Mouse (Mus musculus) cerebellum, adult 9-10 months (tissue): Measurements from ENCODE around the gene Kcnip4.

ENCODE experiments used
- DNase-seq: peaks from one replicate; pipeline ENCODE4 v3.0.0; 2022

Kcnip4 gene

GRCm38 (mm10) chr5:49524394-49525241, at the start of gene Kcnip4:
Gene Kcnip4 (minus strand): TSS chr5:49524907.
- peak; percentile 88 for DNase-seq

DNA sequence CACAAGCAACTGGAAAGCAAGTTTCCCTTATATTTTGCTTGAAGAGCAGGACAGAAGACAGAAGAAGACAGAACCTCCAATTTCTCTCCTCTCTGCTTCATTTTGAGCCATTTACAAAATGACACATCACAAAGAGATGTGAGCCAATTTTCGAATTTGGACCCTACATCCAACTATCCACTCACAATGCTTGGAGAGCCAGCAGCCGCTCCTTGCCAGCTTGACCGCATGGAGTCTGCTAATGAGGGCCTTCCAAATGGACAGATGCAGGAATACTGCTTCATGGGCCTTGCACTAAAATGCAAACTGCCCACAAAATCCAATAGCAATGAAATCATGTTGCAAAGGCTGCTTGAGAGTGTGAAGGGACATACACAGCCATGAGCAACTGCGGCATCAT, 47.2 kb upstream of the Kcnip4 start:
- DNase-seq: peak; percentile 77

DNA sequence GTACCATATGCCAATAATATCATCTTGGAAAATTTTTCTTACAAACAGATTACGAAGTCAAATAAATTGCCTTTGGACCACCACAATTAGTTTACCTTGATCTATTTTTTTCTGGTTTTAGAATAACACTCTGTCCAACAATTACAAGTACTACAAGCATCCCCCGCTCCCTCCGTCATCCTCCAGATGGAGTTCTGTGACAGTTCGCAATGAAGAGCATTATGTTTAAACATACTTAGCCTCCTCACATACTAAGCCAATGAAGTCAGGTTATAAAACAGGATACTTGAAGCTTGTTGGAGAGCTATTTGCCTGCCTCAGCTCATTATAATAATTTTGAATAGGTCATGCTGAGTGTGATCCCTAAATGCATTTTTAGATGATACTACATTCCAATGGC, 39.0 kb upstream of the Kcnip4 start:
- DNase-seq: no peak

DNA sequence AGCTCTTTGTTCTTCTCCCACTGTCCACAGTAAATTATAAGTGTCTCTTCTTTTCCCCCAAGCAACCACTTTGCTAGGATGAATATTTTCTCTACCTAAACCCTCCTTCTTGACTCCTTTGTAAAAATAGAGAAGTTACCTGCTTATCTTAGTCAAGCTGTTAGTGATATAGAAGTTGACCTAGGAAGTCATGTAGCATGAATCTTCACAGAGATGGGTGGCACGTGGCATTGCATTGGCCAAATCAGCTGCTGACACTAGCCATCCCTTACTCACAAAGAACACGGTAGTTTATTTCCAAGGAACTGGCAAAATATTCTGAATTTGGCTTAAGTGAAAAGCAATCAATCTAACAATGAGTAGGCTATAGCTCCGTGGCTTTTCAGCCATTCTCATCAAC, 32.7 kb upstream of the Kcnip4 start:
- no peak for DNase-seq

DNA sequence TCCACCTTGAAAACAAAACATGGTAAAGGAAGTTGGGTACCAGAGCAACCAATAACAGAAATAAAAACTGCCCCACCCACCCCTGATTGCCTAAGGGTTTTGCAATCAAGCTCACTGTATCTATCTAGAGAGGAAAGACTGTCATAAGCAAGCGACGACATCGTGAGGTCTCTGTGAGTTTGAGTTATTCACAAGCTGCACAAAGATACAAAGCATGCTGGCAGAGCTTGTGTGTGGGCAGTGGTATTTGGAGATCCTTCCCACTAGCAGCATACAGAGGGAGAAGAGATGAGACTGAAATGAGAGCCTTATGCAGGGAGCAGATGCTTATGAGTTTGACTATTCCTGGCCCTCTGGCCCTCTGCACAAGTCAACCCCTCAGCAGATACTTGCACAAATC, 23.2 kb upstream of the Kcnip4 start:
- no peak for DNase-seq

GRCm38 (mm10) chr5:49529362-49529761, 4.7 kb upstream of the Kcnip4 start:
- DNase-seq: peak; percentile 54

DNA sequence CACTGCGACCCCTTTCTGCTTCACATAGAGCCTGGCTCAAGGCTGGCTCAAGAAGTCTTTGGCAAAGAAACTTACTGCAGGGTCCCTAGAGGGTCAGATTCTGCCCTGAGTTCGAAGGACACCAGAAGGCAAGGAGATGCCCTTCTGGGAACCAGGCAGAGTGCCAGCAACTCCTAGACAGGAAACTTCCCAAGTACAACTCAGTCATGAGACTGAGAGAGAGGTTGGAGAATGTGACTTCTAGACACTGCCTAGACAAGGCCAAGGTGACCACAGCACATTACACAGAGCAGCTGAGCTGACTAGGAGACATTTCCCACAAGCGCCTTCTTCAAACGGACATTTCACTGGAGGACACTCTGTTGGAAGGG, 520 bp upstream of the Kcnip4 start:
- DNase-seq: peak; percentile 79

DNA sequence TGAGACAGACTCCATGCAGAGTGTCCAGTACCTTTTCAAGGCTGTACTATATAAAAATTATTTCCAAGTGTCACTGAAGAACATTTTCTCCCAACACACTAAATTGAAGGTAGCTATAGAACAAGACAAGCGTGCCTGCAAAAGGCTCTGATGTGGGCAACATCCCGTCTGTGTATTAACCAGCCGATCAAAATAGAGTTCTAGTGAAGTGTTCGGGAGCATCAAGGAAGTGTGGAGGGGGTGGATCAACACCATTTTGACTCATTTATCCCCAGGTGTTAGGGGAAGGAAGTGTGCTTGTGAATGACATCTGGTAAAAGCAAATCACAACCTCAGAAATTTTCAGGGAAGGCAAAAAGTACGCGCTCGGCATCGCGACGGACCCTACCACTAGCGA, 712 bp downstream of the Kcnip4 start:
- DNase-seq: peak; percentile 63

GRCm38 (mm10) chr5:49522986-49523385, 1.7 kb downstream of the Kcnip4 start:
- peak; percentile 56 for DNase-seq

DNA sequence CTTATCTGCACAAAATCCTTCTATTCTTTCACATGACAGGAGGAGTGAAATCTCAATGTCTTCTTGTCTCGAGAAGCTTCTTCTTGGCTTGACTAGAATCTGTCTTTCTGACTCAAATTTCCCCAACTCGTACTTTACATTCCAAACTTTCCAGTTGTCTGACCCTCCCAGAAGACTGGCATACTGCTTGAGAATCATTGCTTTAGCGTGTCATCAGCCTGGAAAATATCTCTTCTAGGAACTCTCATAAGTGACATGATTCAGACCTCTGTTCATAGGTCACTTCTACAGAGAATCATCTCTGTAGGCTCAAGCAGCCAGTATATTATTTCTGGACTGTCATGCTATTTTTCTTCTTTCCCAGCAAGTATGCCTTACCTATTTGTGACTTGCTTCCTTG, 26.0 kb downstream of the Kcnip4 start:
- no peak for DNase-seq

DNA sequence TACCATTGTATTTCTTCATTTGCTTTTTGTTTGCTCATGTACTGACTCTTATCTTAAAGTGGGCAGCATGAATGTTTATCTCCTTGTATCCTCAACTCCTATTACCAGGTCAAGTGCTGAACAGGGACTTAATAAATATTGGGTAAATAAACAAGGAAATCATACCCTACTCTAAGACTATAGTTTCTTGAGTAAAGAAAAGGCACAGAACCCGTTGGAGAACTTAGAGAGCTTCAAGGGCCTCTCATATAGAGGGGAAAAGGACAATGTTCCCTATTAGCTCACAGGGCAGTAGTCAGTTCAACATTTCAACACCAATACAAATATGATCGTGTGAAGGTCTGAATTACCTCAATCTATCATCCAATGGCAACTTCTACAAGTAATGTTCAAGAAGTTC, 37.4 kb downstream of the Kcnip4 start:
- no peak for DNase-seq

DNA sequence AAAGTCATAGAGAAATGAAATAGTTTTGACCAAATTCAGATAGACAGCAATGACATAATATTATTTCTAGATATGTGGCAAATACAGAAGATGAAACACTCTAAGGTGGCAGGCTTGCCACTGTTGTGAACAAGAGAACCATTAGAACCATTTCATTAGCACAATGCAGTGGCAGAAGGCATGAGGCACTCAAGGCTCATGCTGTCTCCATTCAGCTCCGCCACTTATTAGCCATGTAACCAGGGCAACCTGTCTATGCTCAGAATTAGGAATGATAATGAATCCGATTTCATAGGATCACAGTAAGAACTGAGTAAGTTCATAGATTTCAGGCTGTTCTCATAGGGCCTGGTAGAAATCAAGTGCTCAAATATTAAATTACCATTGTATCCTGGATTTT, 54.0 kb downstream of the Kcnip4 start:
- DNase-seq: no peak

DNA sequence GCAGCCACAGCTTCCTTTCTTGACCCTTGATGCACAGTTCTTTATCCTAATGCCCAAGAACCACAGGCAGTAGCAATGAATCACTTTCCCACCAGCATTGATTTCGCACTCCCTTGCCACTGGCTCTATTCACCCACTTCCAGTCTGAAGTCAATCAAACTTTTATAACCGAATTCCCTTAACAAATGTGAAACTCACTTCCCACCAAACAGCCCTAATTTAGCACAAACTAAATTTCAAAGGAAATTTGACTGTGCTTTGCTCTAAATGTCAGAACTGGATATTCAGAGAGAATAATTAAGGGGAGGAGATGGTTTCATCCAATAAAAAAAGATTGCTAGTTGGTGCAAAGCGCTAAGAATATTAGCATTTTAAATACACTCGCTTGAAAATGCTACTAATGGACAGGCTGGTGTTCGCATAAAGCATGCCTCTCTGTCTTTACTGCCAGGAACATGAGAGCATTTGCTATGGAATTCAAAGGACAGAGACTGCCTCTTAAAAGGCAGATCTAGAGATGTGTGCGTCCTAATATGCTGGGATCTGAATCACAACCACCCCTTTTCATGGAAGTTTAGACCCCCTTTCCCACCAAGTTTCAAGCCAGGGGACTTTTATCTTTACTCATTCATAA, 63.9 kb downstream of the Kcnip4 start:
- no peak for DNase-seq

DNA sequence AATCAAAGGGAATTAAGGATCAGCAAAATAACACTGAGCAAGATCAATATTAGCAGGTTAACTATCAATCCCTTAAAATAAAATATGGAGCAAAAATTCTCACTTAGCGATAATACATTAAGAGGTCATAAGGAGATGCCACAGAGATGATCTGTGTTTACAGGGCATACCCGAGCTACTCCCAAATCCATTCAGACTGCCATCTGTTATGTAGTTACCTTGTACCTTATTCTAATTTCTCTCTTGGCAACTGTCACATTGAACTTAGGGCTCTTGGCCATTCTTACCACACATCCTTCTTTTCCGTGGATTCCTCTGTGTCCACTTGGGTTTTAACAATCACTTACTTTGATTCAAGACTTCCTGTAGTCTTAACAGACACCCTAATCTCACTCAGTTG, 71.6 kb downstream of the Kcnip4 start:
- peak; percentile 77 for DNase-seq

GRCm38 (mm10) chr5:49451295-49451694, 73.4 kb downstream of the Kcnip4 start:
- no peak for DNase-seq

GRCm38 (mm10) chr5:49450876-49451275, 73.8 kb downstream of the Kcnip4 start:
- DNase-seq: peak; percentile 50

DNA sequence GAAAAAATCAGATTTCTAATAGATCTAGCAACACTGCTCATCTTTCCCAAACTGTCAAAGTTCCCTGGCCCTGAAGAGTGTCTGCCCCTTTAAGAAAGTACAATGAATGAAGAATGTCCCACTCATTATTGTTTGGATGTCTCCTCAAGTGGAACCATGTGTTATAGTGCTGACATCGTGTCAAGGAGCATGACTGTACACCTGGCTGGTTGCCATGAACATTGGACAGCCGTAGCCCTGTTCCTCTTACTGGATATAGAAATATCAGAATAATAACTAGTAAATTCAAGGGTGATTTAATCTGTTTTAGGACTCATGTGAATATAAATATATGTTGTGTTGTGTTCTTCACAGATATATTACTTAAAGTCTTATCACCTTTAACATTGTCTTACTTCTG, 87.5 kb downstream of the Kcnip4 start:
- peak; percentile 68 for DNase-seq

- no peak for DNase-seq
Observed at GRCm38 (mm10) chr5:49427689-49428088, 97.0 kb downstream of the Kcnip4 start.

- DNase-seq: no peak
Observed at GRCm38 (mm10) chr5:49419707-49420106, 105.0 kb downstream of the Kcnip4 start.

DNA sequence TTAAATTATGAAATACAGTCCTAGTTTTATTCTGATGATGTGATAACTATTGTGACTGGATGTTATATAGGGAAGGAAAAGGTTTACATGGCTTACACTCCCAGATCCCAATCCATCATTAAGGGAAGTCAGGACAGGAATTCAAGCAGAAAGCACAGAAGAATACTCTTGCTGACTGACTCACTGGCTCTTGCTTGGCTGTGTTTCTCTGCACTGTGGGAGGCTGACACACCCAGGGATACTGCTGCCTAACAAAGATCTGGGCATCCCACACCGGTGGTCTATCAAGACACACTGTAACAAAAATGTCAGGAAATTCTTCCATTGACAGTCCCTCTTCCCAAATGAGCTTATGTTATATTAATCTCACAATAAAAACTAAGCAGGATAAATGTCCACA, 116.4 kb downstream of the Kcnip4 start:
- DNase-seq: no peak

GRCm38 (mm10) chr5:49370543-49371076, 154.1 kb downstream of the Kcnip4 start:
- DNase-seq: peak; percentile 87

GRCm38 (mm10) chr5:49368636-49369423, 155.9 kb downstream of the Kcnip4 start:
- peak; percentile 68 for DNase-seq

DNA sequence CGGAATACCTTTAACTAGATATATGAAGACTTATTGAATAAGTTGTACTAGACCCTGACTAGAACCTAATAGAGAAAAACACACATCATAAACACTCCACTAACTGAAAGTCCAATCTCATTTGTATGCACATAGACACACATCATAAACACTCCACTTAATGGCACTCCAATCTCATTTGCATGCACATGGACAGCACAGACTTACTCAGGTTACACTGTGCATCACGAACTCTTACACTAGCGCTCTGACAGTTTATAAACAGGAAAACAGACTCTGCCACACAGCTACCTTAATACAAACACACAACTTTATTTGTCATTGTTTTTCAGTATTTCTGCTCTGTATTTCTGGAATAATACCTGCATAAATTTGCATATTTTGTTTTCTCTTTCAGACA, 168.3 kb downstream of the Kcnip4 start:
- DNase-seq: no peak

DNA sequence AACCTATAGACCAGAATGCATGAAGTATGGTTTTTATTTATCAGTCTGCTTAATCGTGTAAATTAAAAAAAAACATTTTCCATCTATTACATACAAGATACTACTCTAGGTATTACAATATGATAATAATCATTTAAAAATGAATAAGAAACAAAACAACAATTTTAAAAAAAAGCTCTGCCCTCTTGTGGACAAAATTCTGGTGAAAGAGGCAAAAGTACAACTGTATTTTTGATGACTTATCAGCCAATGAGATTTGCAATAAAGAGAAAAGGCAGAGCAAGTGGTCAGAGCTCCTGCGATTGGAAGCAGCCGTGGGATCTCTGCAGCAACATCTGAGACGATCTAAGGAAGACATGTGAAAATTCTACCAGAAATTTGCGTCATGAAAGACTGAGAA, 172.6 kb downstream of the Kcnip4 start:
- DNase-seq: no peak
